ENCODE assay signal across 16 mouse cellular contexts in the genomic region with DNA sequence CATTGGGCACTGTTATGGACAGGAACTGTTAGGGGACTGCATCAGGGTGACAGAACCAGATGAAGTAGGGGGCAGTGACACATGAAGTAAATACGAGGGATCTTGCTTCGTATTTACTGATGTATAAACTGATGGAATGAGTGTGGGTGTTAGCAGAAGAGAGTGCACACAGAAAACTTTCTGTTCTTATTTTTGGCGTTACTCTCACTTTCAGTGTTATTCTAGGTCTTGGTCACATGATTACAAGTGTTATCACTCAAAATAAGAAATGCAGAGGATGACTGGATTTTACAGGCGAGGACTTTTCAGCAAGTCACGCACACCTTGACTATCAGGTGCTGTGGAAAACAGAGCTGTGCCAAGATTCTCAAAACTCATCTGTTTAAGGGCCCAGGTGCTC.
"Had no signal": no experiment of that assay in that cellular context is flagged by ENCODE, and none has a peak within 500 bp of the region (broad histone marks: within the 10 kb centered on the region; RNA-seq: fewer than 3 reads in every experiment).

No protein-coding gene starts in this region.

- H3K9me3 ChIP-seq: neural tube, embryonic 13.5 days; neural tube, embryonic 15.5 days; stomach, embryonic 15.5 days had no signal

- H3K27me3 ChIP-seq: neural tube, embryonic 13.5 days; neural tube, embryonic 15.5 days; stomach, embryonic 15.5 days had no signal

- H3K4me3 ChIP-seq: neural tube, embryonic 13.5 days; neural tube, embryonic 15.5 days; stomach, embryonic 15.5 days had no signal

- H3K9ac ChIP-seq: neural tube, embryonic 13.5 days; neural tube, embryonic 15.5 days; stomach, embryonic 15.5 days had no signal

- H3K36me3 ChIP-seq: neural tube, embryonic 13.5 days; neural tube, embryonic 15.5 days; stomach, embryonic 15.5 days had no signal

- H3K27ac ChIP-seq: neural tube, embryonic 13.5 days; neural tube, embryonic 15.5 days; stomach, embryonic 15.5 days; stomach, postnatal 0 days had no signal

- H3K4me1 ChIP-seq: neural tube, embryonic 13.5 days; neural tube, embryonic 15.5 days; stomach, embryonic 15.5 days had no signal

- H3K4me2 ChIP-seq: neural tube, embryonic 13.5 days; neural tube, embryonic 15.5 days; stomach, embryonic 15.5 days had no signal

- DNase-seq: retina, postnatal 1 day; right cerebral cortex, adult 18-20 months; right cerebral cortex, postnatal 14 days; right cerebral cortex, postnatal 25 days; right cerebral cortex, postnatal 4 days; spleen, adult 18-20 months; thymus, adult 18-20 months; thymus, adult 2 months; thymus, postnatal 14 days; thymus, postnatal 25 days; thymus, postnatal 36 days; thymus, postnatal 4 days had no signal
